Mouse (Mus musculus): ENCODE measurements at regions not wholly inside any gene's neighbourhood (a gene's known extent, or its start where the extent isn't known, plus 50 kb on each side); places are given as distances from the start of the nearest gene placed in this dataset.

DNA sequence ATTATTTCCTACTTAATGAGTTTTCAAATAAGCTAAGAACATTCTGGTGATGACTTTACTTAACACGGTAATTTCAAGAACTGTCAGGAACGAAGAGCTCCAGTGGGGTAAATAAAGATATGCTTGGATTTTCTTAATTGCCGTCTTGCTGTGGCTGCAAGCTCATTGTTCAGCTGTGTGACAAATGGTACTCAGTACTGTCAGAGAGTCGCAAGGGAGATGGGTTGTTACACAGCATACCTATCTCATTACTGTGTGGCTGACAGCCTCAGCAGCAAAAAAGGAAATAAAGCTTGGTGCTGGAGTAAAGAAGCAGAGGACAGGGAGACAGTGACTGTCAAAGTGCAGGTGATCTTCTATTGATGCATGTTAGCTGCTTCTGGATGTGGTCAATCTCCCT, 151.0 kb upstream of the Crbn start:
- Histone ChIP-seq H3K79me2 (ENCODE audit: control insufficient read depth, insufficient read depth) (no peaks in the 10 kb centered on the region), H3K4me2 (ENCODE audit: low read depth) (no peak overlapping the region), H3K36me3 (ENCODE audit: control insufficient read depth, insufficient read depth) (no peaks in the 10 kb centered on the region), H3K27me3 (ENCODE audit: control insufficient read depth, insufficient read depth, insufficient read length) (no peaks in the 10 kb centered on the region), H3K4me3 (no peak overlapping the region), H3ac (ENCODE audit: control insufficient read depth, insufficient read length) (no peak overlapping the region)
- no peak for TF ChIP-seq CEBPB (IDR thresholded peaks at IDR 0.05; ENCODE audit: insufficient read depth, poor library complexity, severe bottlenecking)
- TF ChIP-seq POLR2A (IDR thresholded peaks at IDR 0.05; ENCODE audit: insufficient read length, low read depth), result no peak
- no peak for TF ChIP-seq E2F4 (IDR thresholded peaks at IDR 0.05; ENCODE audit: insufficient read depth)
- TF ChIP-seq MYOG (IDR thresholded peaks at IDR 0.05; ENCODE audit: control insufficient read depth in 1 of 3, insufficient read depth in 1 of 3, insufficient read length in 2 of 3, low read depth in 2 of 3), result no peak
- TF ChIP-seq POLR2AphosphoS2 (IDR thresholded peaks at IDR 0.05; ENCODE audit: insufficient read length, low read depth), result no peak

DNA sequence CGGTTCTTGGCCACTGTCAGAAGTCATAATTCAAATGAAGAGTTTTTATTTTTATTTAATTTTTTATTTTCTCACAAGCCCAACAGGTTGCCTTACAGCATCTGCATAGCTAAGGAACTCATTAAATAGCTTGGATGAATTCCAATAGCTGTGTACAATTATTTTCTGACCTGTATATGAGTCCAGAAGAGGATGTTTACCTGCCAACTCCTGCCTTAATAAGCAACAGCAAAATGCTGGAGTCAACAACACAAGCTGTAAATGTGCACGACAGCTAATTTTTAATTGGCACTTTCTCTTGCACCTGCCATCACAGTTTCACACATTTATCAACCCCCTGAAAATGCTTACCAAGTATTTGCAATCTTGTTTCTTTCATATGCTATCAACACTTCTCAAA, 161.4 kb upstream of the Crbn start:
- H3K4me3 ChIP-seq, result no peak overlapping the region
- H3K79me2 ChIP-seq (ENCODE audit: control insufficient read depth, insufficient read depth), result no peaks in the 10 kb centered on the region
- no peak for TF ChIP-seq POLR2AphosphoS2 (IDR thresholded peaks at IDR 0.05; ENCODE audit: insufficient read length, low read depth)
- TF ChIP-seq E2F4 (IDR thresholded peaks at IDR 0.05; ENCODE audit: insufficient read depth), result no peak
- TF ChIP-seq TCF12 (IDR thresholded peaks at IDR 0.05; ENCODE audit: insufficient read depth, poor library complexity, severe bottlenecking), result no peak
- no peak for TF ChIP-seq TCF3 (IDR thresholded peaks at IDR 0.05; ENCODE audit: insufficient read length, low read depth)
- TF ChIP-seq MYOG (IDR thresholded peaks at IDR 0.05; ENCODE audit: control insufficient read depth in 1 of 3, insufficient read depth in 1 of 3, insufficient read length in 2 of 3, low read depth in 2 of 3), result no peak
- TF ChIP-seq MYOD1 (IDR thresholded peaks at IDR 0.05; ENCODE audit: control insufficient read depth in 1 of 3, insufficient read length in 2 of 3, low read depth in 2 of 3), result no peak
- no peak overlapping the region for H3K4me2 ChIP-seq (ENCODE audit: low read depth)
- H3K27me3 ChIP-seq (ENCODE audit: control insufficient read depth, insufficient read depth, insufficient read length), result no peaks in the 10 kb centered on the region
- no peak overlapping the region for H3ac ChIP-seq (ENCODE audit: control insufficient read depth, insufficient read length)
- no peaks in the 10 kb centered on the region for H3K36me3 ChIP-seq (ENCODE audit: control insufficient read depth, insufficient read depth)

DNA sequence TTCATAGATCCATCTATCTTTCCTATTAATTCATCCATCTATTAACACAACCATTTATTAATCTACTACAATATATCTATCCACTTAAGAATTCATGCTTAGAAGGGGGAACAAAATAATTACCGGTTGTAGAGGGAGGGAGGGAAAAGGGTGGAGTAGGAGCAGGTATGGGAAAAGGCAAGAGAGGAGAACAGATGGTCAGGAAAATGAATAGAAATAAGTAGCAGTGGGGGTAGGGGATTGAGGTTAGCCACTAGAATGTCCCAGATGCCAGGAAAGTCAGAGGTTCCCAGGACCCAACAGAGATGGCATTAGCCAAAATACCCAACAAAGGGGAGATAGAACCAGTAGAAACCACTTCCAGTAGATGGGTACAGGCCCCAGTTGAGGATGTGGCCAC, 164.5 kb upstream of the Crbn start:
- Histone ChIP-seq H3ac (ENCODE audit: control insufficient read depth, insufficient read length) (no peak overlapping the region), H3K4me3 (no peak overlapping the region), H3K27me3 (ENCODE audit: control insufficient read depth, insufficient read depth, insufficient read length) (no peaks in the 10 kb centered on the region), H3K36me3 (ENCODE audit: control insufficient read depth, insufficient read depth) (no peaks in the 10 kb centered on the region), H3K79me2 (ENCODE audit: control insufficient read depth, insufficient read depth) (no peaks in the 10 kb centered on the region), H3K4me2 (ENCODE audit: low read depth) (no peak overlapping the region)
- no peak for TF ChIP-seq CEBPB (IDR thresholded peaks at IDR 0.05; ENCODE audit: insufficient read depth, poor library complexity, severe bottlenecking)
- no peak for TF ChIP-seq REST (IDR thresholded peaks at IDR 0.05; ENCODE audit: insufficient read depth, insufficient read length)
- TF ChIP-seq POLR2AphosphoS2 (IDR thresholded peaks at IDR 0.05; ENCODE audit: insufficient read length, low read depth), result no peak

DNA sequence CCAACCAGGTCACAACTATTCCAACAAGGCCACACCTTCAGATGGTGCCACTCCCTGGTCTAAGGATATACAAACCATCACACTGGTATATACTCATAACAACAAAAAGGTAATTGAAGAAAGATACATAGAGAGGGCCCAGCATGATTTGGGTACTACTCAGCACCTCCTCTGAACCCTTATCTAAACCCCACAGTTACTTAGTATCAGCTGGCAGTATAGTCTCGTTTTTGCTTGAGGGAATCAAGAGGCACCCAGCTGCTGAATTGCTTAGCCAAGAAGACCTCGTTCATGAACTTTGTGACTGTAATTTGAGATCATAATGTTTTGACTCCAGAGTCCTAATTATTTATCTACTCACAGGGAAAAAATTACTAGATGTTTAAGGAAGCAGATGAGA, 175.6 kb upstream of the Crbn start:
- H3ac ChIP-seq (ENCODE audit: control insufficient read depth, insufficient read length), result no peak overlapping the region
- no peaks in the 10 kb centered on the region for H3K36me3 ChIP-seq (ENCODE audit: control insufficient read depth, insufficient read depth)
- no peaks in the 10 kb centered on the region for H3K27me3 ChIP-seq (ENCODE audit: control insufficient read depth, insufficient read depth, insufficient read length)
- H3K4me3 ChIP-seq, result no peak overlapping the region
- no peak overlapping the region for H3K4me2 ChIP-seq (ENCODE audit: low read depth)
- TF ChIP-seq SRF (IDR thresholded peaks at IDR 0.05; ENCODE audit: control insufficient read depth, insufficient read length, low read depth), result no peak
- TF ChIP-seq USF1 (IDR thresholded peaks at IDR 0.05; ENCODE audit: low read depth), result no peak
- TF ChIP-seq TCF3 (IDR thresholded peaks at IDR 0.05; ENCODE audit: insufficient read length, low read depth), result no peak
- TF ChIP-seq TCF12 (IDR thresholded peaks at IDR 0.05; ENCODE audit: insufficient read depth, poor library complexity, severe bottlenecking), result no peak
- TF ChIP-seq MYOD1 (IDR thresholded peaks at IDR 0.05; ENCODE audit: control insufficient read depth in 1 of 3, insufficient read length in 2 of 3, low read depth in 2 of 3), result no peak
- no peak for TF ChIP-seq POLR2AphosphoS2 (IDR thresholded peaks at IDR 0.05; ENCODE audit: insufficient read length, low read depth)
- no peak for TF ChIP-seq REST (IDR thresholded peaks at IDR 0.05; ENCODE audit: insufficient read depth, insufficient read length)
- TF ChIP-seq POLR2A (IDR thresholded peaks at IDR 0.05; ENCODE audit: insufficient read length, low read depth), result no peak
- TF ChIP-seq MYOG (IDR thresholded peaks at IDR 0.05; ENCODE audit: control insufficient read depth in 1 of 3, insufficient read depth in 1 of 3, insufficient read length in 2 of 3, low read depth in 2 of 3), result no peak
- no peak for TF ChIP-seq E2F4 (IDR thresholded peaks at IDR 0.05; ENCODE audit: insufficient read depth)
- TF ChIP-seq MAX (IDR thresholded peaks at IDR 0.05; ENCODE audit: low read depth), result no peak
- no peak for TF ChIP-seq CEBPB (IDR thresholded peaks at IDR 0.05; ENCODE audit: insufficient read depth, poor library complexity, severe bottlenecking)
- no peaks in the 10 kb centered on the region for H3K79me2 ChIP-seq (ENCODE audit: control insufficient read depth, insufficient read depth)

DNA sequence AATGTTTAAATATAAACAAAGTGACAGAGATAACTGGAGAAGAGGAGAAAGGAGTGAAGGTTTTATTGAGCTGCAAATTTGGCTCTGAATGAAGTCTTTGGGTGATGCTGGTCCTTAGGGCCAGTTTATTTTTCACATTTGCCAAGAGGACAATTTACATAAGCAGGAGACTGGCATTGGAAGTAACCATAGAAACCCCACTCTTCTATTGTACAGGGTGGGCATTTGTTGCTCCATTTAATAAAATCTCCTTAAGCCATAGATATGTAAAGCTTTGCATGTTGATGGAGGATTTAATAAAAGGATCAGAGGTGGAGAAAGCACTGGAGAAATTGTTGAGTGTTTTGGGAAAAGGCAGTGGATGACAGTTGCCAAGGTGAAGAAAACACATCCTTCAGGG, 178.8 kb upstream of the Crbn start:
- Histone ChIP-seq H3ac (ENCODE audit: control insufficient read depth, insufficient read length) (no peak overlapping the region), H3K36me3 (ENCODE audit: control insufficient read depth, insufficient read depth) (no peaks in the 10 kb centered on the region), H3K79me2 (ENCODE audit: control insufficient read depth, insufficient read depth) (no peaks in the 10 kb centered on the region), H3K4me2 (ENCODE audit: low read depth) (no peak overlapping the region), H3K27me3 (ENCODE audit: control insufficient read depth, insufficient read depth, insufficient read length) (no peaks in the 10 kb centered on the region), H3K4me3 (no peak overlapping the region)
- TF ChIP-seq USF1 (IDR thresholded peaks at IDR 0.05; ENCODE audit: low read depth), result no peak
- TF ChIP-seq MAX (IDR thresholded peaks at IDR 0.05; ENCODE audit: low read depth), result no peak
- TF ChIP-seq E2F4 (IDR thresholded peaks at IDR 0.05; ENCODE audit: insufficient read depth), result no peak
- TF ChIP-seq MYOD1 (IDR thresholded peaks at IDR 0.05; ENCODE audit: control insufficient read depth in 1 of 3, insufficient read length in 2 of 3, low read depth in 2 of 3), result no peak
- TF ChIP-seq TCF3 (IDR thresholded peaks at IDR 0.05; ENCODE audit: insufficient read length, low read depth), result no peak
- TF ChIP-seq SRF (IDR thresholded peaks at IDR 0.05; ENCODE audit: control insufficient read depth, insufficient read length, low read depth), result no peak
- TF ChIP-seq POLR2AphosphoS2 (IDR thresholded peaks at IDR 0.05; ENCODE audit: insufficient read length, low read depth), result no peak
- no peak for TF ChIP-seq POLR2A (IDR thresholded peaks at IDR 0.05; ENCODE audit: insufficient read length, low read depth)
- TF ChIP-seq REST (IDR thresholded peaks at IDR 0.05; ENCODE audit: insufficient read depth, insufficient read length), result no peak
- no peak for TF ChIP-seq CEBPB (IDR thresholded peaks at IDR 0.05; ENCODE audit: insufficient read depth, poor library complexity, severe bottlenecking)
- no peak for TF ChIP-seq MYOG (IDR thresholded peaks at IDR 0.05; ENCODE audit: control insufficient read depth in 1 of 3, insufficient read depth in 1 of 3, insufficient read length in 2 of 3, low read depth in 2 of 3)
- TF ChIP-seq TCF12 (IDR thresholded peaks at IDR 0.05; ENCODE audit: insufficient read depth, poor library complexity, severe bottlenecking), result no peak

Data from myocyte (in vitro differentiated cells).